Mouse (Mus musculus) embryo, embryonic 10 days (tissue): ENCODE results near the gene Rbm20.
"Not testable (repeated sequence)": the region's sequence is repeated elsewhere in the genome, so short reads cannot be mapped to it uniquely, and the experiment has no call there.

Experiments used
- DNase-seq: peaks from one replicate; pipeline ENCODE4 v3.0.0-alpha.2; 2015; ENCODE audit warnings: low spot score

Gene Rbm20

DNA sequence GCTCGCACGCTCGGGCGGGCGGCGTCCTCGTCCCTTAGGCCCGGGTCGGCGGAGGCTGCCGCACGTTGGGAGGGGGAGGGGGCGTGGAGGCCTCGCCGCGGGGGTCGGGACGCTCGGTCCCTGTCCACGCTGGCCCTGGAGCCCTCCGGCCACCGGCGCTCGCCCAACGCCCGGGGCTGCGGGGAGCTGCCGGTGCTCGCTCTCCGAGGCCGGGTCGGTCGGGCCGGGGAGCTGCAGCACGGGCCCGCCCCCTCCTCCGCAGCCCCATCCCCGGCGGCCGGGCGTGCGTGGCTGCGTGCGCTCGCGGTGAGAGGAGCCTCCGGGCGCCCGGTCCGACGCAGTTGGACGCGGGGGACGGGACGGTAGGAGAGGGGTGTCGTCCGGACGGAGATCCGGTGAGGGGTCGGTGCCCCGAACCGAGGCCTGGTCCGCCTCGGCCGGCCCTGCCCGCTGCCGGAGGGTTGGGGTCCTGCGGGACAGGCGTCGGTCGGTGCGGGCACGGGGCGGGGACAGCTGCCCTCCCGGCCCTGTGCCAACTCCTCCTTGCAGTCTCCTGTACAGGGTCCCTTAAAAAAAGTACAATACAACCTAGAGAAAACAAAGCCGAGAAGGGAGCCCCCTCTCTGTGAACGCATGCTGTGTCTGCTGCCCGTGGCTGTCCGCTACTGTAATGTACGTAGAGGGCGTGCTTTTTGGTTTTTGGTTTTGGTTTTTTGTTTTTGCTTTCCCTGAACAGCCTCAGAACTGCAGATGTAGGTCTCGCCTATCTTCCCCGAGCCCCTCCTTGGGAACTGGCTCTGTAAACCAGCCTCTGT is 226.6 kb downstream of the Rbm20 start:
- peak; percentile 53 for DNase-seq

DNA sequence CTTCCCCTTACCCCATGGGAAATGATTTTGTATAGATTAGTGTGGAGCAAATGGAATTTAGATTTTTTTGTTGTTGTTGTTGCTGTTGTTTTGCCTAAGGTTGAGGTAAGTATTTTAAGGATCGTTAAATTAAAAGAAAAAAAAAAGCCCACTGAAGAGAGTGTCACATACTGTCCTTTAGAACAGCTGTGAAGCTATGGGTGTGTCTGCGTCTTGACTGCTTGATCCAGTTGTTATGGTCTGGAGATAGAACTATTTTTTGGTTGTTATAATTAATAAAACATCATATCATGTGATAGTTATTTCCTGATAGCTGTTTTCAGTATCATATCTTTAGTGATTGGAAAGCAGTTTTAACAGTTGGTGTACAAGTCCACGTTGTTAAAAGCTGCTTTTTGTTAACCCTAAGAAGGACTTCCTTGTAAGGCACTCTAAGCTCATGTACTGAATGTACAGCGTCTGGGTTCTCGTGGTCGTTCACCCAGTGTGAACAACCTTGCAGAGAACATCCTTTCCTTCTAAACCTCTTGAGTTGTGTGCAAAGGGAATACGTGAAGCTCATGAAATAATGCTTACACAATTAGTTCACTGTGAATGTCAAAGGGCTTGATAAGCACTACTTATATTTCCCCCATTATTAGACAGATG is 227.9 kb downstream of the Rbm20 start:
- no peak for DNase-seq

DNA sequence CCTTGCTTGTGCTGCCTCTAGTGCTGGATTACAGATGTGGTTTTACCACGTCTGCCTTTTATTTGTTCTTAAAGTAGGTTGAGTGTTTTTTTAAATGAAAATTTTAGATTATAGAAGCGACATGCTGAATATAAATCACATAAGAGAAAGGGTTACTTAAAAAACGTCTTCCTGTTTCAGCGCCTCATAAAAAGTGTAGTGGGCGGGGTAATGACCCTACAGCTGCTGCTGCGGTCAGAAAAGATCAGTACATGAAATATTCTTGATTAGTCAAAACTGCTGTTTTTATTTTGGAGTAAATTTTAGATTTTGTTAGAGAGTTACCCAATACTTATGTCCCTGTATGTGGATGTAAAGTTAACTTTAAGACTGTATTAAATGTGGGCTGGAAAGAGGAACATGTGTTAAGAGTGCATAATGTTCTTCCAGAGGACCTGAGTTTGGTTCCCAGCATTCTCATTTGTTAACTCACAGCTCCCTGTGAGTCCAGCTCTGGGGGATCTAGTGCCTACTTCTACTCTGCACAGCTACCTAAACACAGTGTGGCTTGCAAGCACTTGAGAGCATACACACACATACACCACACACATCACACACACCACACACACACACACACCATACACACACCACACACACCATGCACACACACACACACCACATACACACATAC is 229.1 kb downstream of the Rbm20 start:
- DNase-seq, result no peak

DNA sequence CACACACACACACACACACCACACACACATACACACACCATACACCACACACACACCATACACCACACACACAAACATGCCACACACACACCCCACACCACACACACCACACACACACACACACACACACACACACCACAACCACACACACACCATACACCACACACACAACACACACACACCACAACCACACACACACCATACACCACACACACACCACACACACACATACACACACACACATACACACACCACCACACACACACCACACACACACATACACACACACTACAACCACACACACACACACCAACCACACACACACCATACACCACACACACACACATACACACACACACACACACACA is 229.6 kb downstream of the Rbm20 start:
- DNase-seq, result not testable (repeated sequence)

DNA sequence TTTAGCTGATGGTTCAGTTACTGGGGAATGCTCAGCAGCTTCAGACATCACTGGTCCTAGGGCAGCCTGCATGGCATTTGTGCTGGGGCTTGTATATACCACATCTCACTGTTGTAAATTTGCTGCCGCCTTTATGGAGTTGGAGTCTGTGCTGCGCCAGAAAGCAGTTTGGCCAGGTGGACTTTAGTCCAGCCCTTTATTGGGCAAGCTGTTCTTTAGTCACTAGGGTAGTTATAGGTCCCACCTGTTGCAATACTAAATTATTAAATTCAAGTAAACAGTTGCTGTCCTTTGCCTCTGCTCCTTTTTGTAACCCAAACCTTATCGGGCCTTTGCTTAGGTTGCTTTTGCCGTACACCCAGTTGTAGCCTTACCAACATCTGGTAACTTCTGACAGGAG is 237.8 kb downstream of the Rbm20 start:
- DNase-seq, result no peak
